Mouse (Mus musculus) macrophage (primary cell): Measurements from ENCODE around the gene Ttll5. TPM values are rescaled to one million over a fixed set of nuclear protein-coding genes. Genes with fewer than 3 reads are reported as not detected.

ENCODE experiments used
- H3K27ac ChIP-seq: fragments of 350-480 bp; formaldehyde crosslinking; 2 replicates; pipeline ENCODE4 v1.9.0; 2021
- H3K36me3 ChIP-seq: fragments of 350-480 bp; formaldehyde crosslinking; 2 replicates; pipeline ENCODE4 v1.9.0; 2021; ENCODE audit errors: inconsistent target
- H3K4me3 ChIP-seq: fragments of 350-480 bp; formaldehyde crosslinking; 2 replicates; pipeline ENCODE4 v1.9.0; 2021; ENCODE audit errors: inconsistent target
- H3K79me2 ChIP-seq: fragments of 350-480 bp; formaldehyde crosslinking; 2 replicates; pipeline ENCODE4 v1.9.0; 2021; ENCODE audit errors: inconsistent target
- WGBS: methylation state at CpG from one replicate; pipeline ENCODE4 v1.1.7; 2026; ENCODE audit warnings: inconsistent platforms; ENCODE audit not compliant: missing documents; 5-methylcytosine and 5-hydroxymethylcytosine counted together
- polyA plus RNA-seq: library from polyadenylated mRNA; stranded (reverse); fragments of 250-400 nt; gene quantifications from 3 replicates; pipeline ENCODE4 v1.2.4, GENCODE M21; 2018; ENCODE audit warnings: inconsistent platforms

Gene Ttll5
- polyA plus RNA-seq, 1 experiment from 2014 or later, result 6.7 TPM

GRCm38 (mm10) chr12:85928513-85928912 is 104.1 kb downstream of the Ttll5 start:
- 41% methylated on average over 10 of the region's 10 CpGs for WGBS
- Histone ChIP-seq H3K36me3 (no peaks in the 10 kb centered on the region; the same call in 1 of the 2 replicates), H3K27ac (no peak overlapping the region), H3K79me2 (no peaks in the 10 kb centered on the region), H3K4me3 (no peak overlapping the region)

- Histone ChIP-seq H3K27ac (no peak overlapping the region), H3K36me3 (no peaks in the 10 kb centered on the region; the same call in 1 of the 2 replicates), H3K79me2 (no peaks in the 10 kb centered on the region), H3K4me3 (no peak overlapping the region)
- WGBS, result 95% methylated on average over 4 of the region's 4 CpGs
Observed at GRCm38 (mm10) chr12:85929711-85930110, 105.3 kb downstream of the Ttll5 start.

GRCm38 (mm10) chr12:85930713-85931112 is 106.3 kb downstream of the Ttll5 start:
- Histone ChIP-seq H3K27ac (no peak overlapping the region), H3K79me2 (no peaks in the 10 kb centered on the region), H3K4me3 (no peak overlapping the region), H3K36me3 (no peaks in the 10 kb centered on the region; the same call in 1 of the 2 replicates)
- 91% methylated on average over 3 of the region's 3 CpGs for WGBS

- 96% methylated on average over 10 of the region's 10 CpGs for WGBS
- no peak overlapping the region for H3K27ac ChIP-seq
- H3K36me3 ChIP-seq, result no peaks in the 10 kb centered on the region; the same call in 1 of the 2 replicates
- no peaks in the 10 kb centered on the region for H3K79me2 ChIP-seq
- no peak overlapping the region for H3K4me3 ChIP-seq
Observed at GRCm38 (mm10) chr12:85933241-85933640, 108.8 kb downstream of the Ttll5 start.

GRCm38 (mm10) chr12:85937384-85937783 is 112.9 kb downstream of the Ttll5 start:
- H3K4me3 ChIP-seq, result no peak overlapping the region
- no peaks in the 10 kb centered on the region for H3K79me2 ChIP-seq
- WGBS, result 84% methylated on average over 5 of the region's 5 CpGs
- H3K27ac ChIP-seq, result no peak overlapping the region
- no peaks in the 10 kb centered on the region; the same call in 1 of the 2 replicates for H3K36me3 ChIP-seq

- WGBS, result 49% methylated on average over 10 of the region's 10 CpGs
Observed at GRCm38 (mm10) chr12:85943456-85943855, 119.0 kb downstream of the Ttll5 start.

GRCm38 (mm10) chr12:85944419-85944818 is 120.0 kb downstream of the Ttll5 start:
- WGBS, result 51% methylated on average over 3 of the region's 3 CpGs
- H3K79me2 ChIP-seq, result no peaks in the 10 kb centered on the region

More at GRCm38 (mm10) chr12:85943456-85943855, 119.0 kb downstream of the Ttll5 start:
- Histone ChIP-seq H3K27ac (peak overlapping the region; percentile 70), H3K36me3 (no peaks in the 10 kb centered on the region), H3K79me2 (no peaks in the 10 kb centered on the region), H3K4me3 (no peak overlapping the region)

GRCm38 (mm10) chr12:85947161-85947560 is 122.7 kb downstream of the Ttll5 start:
- H3K36me3 ChIP-seq, result no peaks in the 10 kb centered on the region
- H3K79me2 ChIP-seq, result no peaks in the 10 kb centered on the region
- peak overlapping the region; percentile 17; the same call in 1 of the 2 replicates for H3K27ac ChIP-seq
- WGBS, result 39% methylated on average over 4 of the region's 4 CpGs
- no peak overlapping the region for H3K4me3 ChIP-seq

More at GRCm38 (mm10) chr12:85944419-85944818, 120.0 kb downstream of the Ttll5 start:
- Histone ChIP-seq H3K36me3 (no peaks in the 10 kb centered on the region), H3K27ac (no peak overlapping the region), H3K4me3 (no peak overlapping the region)

GRCm38 (mm10) chr12:85949667-85950066 is 125.2 kb downstream of the Ttll5 start:
- no peaks in the 10 kb centered on the region for H3K36me3 ChIP-seq
- 99% methylated on average over 6 of the region's 6 CpGs for WGBS

GRCm38 (mm10) chr12:85950371-85950770 is 125.9 kb downstream of the Ttll5 start:
- 90% methylated on average over 6 of the region's 6 CpGs for WGBS
- H3K79me2 ChIP-seq, result no peaks in the 10 kb centered on the region
- H3K36me3 ChIP-seq, result no peaks in the 10 kb centered on the region
- no peak overlapping the region for H3K4me3 ChIP-seq
- H3K27ac ChIP-seq, result no peak overlapping the region

More at GRCm38 (mm10) chr12:85949667-85950066, 125.2 kb downstream of the Ttll5 start:
- H3K27ac ChIP-seq, result no peak overlapping the region
- no peaks in the 10 kb centered on the region for H3K79me2 ChIP-seq
- H3K4me3 ChIP-seq, result no peak overlapping the region

GRCm38 (mm10) chr12:85951036-85951435 is 126.6 kb downstream of the Ttll5 start:
- no peaks in the 10 kb centered on the region for H3K36me3 ChIP-seq
- H3K79me2 ChIP-seq, result no peaks in the 10 kb centered on the region
- H3K4me3 ChIP-seq, result no peak overlapping the region
- H3K27ac ChIP-seq, result no peak overlapping the region
- WGBS, result 100% methylated on average over 4 of the region's 4 CpGs

GRCm38 (mm10) chr12:85951822-85952221 is 127.4 kb downstream of the Ttll5 start:
- no peaks in the 10 kb centered on the region for H3K36me3 ChIP-seq
- H3K27ac ChIP-seq, result no peak overlapping the region
- WGBS, result 91% methylated on average over 1 of the region's 1 CpGs
- no peak overlapping the region for H3K4me3 ChIP-seq
- H3K79me2 ChIP-seq, result no peaks in the 10 kb centered on the region

- Histone ChIP-seq H3K79me2 (no peaks in the 10 kb centered on the region), H3K27ac (no peak overlapping the region), H3K4me3 (no peak overlapping the region), H3K36me3 (no peaks in the 10 kb centered on the region)
- 92% methylated on average over 5 of the region's 5 CpGs for WGBS
Observed at GRCm38 (mm10) chr12:85952349-85952748, 127.9 kb downstream of the Ttll5 start.

GRCm38 (mm10) chr12:85954167-85954566 is 129.7 kb downstream of the Ttll5 start:
- Histone ChIP-seq H3K36me3 (no peaks in the 10 kb centered on the region), H3K4me3 (no peak overlapping the region), H3K27ac (no peak overlapping the region), H3K79me2 (no peaks in the 10 kb centered on the region)
- WGBS, result 88% methylated on average over 3 of the region's 3 CpGs

GRCm38 (mm10) chr12:85955062-85955461 is 130.6 kb downstream of the Ttll5 start:
- Histone ChIP-seq H3K27ac (no peak overlapping the region), H3K4me3 (no peak overlapping the region), H3K79me2 (no peaks in the 10 kb centered on the region), H3K36me3 (no peaks in the 10 kb centered on the region)
- 95% methylated on average over 8 of the region's 8 CpGs for WGBS

GRCm38 (mm10) chr12:85955690-85956089 is 131.2 kb downstream of the Ttll5 start:
- Histone ChIP-seq H3K79me2 (no peaks in the 10 kb centered on the region), H3K36me3 (no peaks in the 10 kb centered on the region), H3K27ac (no peak overlapping the region), H3K4me3 (no peak overlapping the region)
- 4% methylated on average over 3 of the region's 3 CpGs for whole genome bisulfite sequencing
